Mouse (Mus musculus) gastrocnemius, adult 2 months (tissue): ENCODE measurements at regions not wholly inside any gene's neighbourhood (a gene's known extent, or its start where the extent isn't known, plus 50 kb on each side); places are given as distances from the start of the nearest gene placed in this dataset.

Experiments used
- DNase-seq: peaks from one replicate; pipeline ENCODE4 v3.0.0; 2022
- H3K27ac ChIP-seq: fragments of 200-600 bp; 2 replicates; pipeline ENCODE4 v1.8.1; 2022; ENCODE audit warnings: mild to moderate bottlenecking
- H3K4me3 ChIP-seq: fragments of 200-600 bp; 2 replicates; pipeline ENCODE4 v1.8.1; 2022; ENCODE audit warnings: mild to moderate bottlenecking, moderate library complexity
- CTCF ChIP-seq: fragments of 200-600 bp; IDR thresholded peaks from 2 replicates; pipeline ENCODE4 v1.8.1; 2022; ENCODE audit warnings: antibody characterized with exemption, mild to moderate bottlenecking, moderate library complexity
- intact Hi-C: fragments of 180-260 bp; cut with DNase I; formaldehyde crosslinking; loops from one replicate; pipeline ENCODE4 v1.15.1; 2025

DNA sequence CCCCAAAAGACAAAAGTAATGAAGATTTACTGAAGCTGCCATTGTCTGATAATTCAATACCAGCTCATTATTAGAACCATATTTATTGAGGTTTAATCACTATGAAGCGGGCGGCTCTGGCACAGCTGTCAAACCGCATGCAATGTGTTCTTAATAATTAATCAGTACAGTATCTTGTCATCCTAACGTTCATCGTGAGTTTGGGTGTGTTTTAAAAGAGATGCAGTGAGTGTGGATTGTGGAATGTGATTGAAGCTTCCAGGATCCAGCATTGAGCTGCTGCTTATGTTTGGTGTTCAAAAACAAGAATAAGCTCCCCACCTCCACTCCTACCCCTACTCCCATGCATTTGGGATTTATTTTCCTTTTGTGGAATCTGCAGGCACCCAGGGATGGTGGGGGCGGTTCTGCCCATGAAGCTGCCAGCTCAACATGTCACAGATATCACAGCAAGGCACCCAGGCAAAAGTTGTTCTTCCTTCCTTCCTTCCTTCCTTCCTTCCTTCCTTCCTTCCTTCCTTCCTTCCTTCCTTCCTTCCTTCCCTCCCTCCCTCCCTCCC lies 224.6 kb downstream of the Ttc32 start:
- intact Hi-C loops, result no loop called here
- no peak for DNase-seq
- TF ChIP-seq CTCF, result no peak
- Histone ChIP-seq H3K4me3 (no peak overlapping the region), H3K27ac (no peak overlapping the region)

DNA sequence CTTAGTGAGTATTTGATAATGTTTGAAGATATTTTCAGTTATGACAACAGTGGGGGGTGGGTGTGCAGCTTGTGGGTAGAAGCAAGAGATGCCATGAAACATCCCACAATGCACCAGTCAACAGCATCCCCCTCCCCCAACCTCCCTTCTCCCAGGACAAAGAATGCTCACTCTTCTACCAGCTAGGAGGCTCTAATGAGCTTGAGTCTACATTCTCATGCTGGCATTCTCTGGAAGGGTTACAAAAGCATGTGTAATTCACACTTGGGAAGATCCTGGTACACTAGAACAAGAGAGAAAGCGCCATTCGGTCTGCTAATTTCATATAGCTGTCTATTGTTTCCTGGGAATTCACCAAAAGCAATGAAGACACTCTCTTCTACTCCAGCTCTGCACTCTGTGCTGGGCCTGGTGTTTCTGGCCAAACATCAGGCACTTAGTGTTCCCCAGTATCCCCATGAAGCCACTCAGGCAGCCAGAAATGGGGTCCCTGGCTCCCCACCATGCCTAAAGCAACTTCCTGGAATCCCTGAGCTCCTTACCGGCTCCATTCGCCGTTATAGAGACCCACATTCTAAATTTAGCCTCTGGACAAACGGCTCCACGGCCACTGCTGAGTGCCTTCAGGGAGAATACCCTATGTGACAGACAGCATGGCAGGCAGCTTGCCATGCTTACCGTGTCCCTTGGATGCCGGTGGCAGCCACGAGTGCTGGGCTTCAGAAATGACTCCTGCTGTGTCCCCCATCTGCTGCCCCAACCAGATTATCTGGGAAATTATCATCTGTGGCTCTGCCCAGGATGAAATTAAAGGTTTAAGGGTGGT lies 226.1 kb downstream of the Ttc32 start:
- no peak overlapping the region for H3K4me3 ChIP-seq
- intact Hi-C loops, result no loop called here
- no peak for TF ChIP-seq CTCF
- DNase-seq, result no peak
- H3K27ac ChIP-seq, result no peak overlapping the region

DNA sequence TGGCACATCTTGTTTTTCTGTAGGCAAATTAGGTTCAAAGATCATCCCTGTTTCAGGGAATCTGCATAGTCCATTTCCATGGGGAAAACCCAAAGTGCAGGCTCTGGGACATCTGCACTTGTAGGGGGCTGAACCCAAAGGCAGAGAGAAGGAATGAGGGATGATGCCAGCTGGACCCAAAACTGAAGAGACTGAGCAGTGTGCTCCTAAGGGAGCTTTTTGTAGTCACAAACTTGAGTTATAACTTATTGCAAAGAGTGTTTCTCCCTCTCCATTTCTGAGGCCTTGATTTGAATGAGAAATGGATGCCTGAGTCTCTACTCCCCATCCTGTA lies 226.7 kb downstream of the Ttc32 start:
- Histone ChIP-seq H3K4me3 (no peak overlapping the region), H3K27ac (no peak overlapping the region)
- TF ChIP-seq CTCF, result no peak
- intact Hi-C loops, result no loop called here
- no peak for DNase-seq

DNA sequence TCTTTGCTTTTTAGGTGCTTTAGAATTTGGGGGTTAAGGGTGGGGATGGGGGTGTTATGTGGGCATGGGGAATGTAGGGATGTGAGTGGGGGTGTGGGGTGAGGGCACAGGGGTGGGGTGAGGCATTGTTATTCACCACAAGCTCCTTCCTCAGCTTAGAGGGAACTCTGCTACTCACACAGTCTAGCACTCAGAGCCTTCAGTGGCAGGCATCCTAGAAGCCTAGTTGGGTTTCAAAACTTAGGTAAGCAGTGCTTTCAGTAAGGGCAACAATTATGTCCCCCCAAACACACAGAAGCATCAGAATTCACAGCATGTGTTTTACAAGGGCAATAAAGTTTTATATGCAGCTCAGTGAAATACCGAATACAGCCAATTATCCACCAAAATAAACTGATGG lies 228.4 kb downstream of the Ttc32 start:
- intact Hi-C loops, result no loop called here
- no peak overlapping the region for H3K27ac ChIP-seq
- no peak for TF ChIP-seq CTCF
- DNase-seq, result no peak
- H3K4me3 ChIP-seq, result no peak overlapping the region

DNA sequence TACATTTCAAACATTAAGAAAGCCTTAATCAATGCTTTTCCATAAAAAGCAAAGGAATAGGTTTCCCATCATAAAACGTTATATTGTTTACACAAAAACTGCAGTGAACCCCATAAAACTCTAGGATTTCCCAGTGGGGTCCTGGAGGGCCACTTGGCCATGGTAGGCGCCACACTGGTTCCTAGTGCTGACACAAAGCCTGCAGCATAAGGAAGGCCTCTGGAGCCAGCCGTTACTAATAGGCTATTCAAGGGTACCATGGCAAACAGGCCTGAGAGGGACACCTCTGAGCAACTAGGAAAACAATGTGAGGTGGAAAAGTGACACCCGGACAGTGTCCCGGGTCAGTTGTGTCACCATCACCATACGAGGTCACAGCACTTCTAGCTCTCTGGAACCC lies 231.9 kb downstream of the Ttc32 start:
- Histone ChIP-seq H3K27ac (no peak overlapping the region), H3K4me3 (no peak overlapping the region)
- no peak for TF ChIP-seq CTCF
- intact Hi-C loops, result no loop called here
- no peak for DNase-seq

DNA sequence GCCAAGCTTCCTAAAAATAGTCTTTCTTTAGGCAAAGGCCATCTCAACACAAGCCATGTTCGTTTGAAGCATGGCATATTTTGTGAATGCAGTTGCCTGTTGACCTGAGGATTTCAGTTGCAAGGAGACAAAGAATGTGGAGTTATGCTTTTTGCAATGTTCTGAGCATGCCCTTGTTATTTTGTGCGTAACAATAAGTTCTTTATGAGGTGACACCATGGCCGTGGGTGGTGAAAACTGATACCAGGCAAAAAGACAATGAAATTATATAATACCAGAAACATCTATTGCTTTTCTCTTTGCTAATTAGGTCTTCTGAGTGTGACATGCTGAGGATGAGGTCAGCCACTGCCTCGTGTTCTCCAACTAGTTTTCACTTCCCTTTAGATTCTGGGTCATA lies 236.4 kb downstream of the Ttc32 start:
- DNase-seq, result no peak
- H3K27ac ChIP-seq, result no peak overlapping the region
- no peak for TF ChIP-seq CTCF
- intact Hi-C loops, result no loop called here
- no peak overlapping the region for H3K4me3 ChIP-seq

DNA sequence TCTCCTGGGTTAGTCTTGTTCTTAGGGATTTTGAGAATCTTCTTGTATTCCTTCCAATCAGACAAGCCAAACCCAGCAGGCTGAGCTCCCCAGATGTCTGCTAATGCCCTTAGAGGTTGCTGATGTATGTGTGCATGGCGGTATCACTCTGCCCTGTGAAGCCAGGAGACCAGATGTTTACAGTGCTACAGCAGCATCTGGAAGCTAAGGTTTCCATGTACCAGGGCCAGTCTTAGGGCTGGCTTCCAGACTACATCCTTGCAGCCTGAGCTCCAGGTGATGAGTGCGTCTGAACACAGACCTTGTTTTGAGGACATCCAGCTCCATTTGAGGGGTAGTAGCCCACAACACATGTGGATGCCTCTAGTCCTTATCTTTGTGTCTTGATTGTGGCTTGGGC lies 241.7 kb downstream of the Ttc32 start:
- DNase-seq, result no peak
- intact Hi-C loops, result no loop called here
- Histone ChIP-seq H3K4me3 (no peak overlapping the region), H3K27ac (no peak overlapping the region)
- TF ChIP-seq CTCF, result no peak

DNA sequence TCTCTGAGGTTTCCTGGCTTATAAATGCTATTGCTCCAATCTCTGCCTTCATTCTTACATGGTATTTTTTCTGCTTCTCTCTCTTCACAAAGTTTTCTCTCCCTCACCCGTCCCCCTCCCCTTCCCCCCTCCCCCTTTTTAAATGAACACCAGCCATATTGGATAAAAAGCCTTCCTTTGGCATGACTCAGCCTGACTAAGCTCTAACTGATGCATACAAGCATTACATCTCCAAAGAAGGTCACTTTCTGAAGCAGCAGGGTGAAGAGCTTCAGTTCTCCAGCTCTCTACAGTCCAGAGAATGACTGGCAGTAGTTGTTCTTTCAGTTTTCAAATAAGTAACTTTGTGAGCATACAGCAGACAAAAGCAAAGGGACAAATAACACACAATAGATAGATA lies 244.4 kb downstream of the Ttc32 start:
- intact Hi-C loops, result no loop called here
- DNase-seq, result no peak
- no peak overlapping the region for H3K4me3 ChIP-seq
- TF ChIP-seq CTCF, result no peak
- H3K27ac ChIP-seq, result no peak overlapping the region

DNA sequence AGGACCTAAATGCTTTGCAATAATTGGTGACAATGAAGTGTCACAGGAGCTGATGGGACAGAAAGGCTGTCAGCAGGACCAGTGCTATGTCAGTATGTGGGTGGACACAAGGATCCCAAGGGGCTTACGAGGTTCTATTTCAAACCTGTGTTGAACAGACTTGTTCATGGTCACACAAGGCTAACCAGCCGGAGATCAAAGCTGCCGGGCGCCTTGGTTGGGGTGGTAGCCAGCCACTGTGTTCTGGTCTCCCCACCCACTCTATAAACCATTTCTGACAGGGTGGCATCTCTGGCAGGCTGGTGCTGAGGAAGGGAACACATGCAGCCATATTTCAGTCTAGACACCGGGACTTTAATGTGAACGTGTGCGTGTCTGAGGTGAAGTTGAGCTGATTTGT lies 245.9 kb downstream of the Ttc32 start:
- no peak for TF ChIP-seq CTCF
- no peak for DNase-seq
- Histone ChIP-seq H3K27ac (no peak overlapping the region), H3K4me3 (no peak overlapping the region)
- intact Hi-C loops, result no loop called here

DNA sequence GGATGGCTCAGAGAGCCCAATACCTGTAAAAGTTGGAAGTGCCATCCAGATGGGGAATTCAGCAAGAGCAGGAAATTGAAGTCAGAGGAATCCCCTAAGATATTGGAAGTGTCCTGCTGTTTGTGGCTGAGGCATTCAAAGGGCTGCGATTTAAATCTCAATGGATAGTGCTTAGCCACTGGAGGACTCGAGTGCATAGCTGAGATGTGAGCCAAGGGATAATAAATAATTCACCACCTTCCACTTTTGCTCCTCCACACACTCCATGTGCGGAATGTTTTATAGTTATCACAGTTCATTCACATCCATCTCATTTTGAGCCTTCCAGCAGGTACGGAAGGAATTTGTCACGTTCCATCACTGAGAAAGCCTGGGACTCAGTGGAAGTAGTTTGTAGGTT lies 248.9 kb downstream of the Ttc32 start:
- no peak overlapping the region for H3K4me3 ChIP-seq
- intact Hi-C loops, result no loop called here
- TF ChIP-seq CTCF, result no peak
- H3K27ac ChIP-seq, result no peak overlapping the region
- DNase-seq, result no peak

DNA sequence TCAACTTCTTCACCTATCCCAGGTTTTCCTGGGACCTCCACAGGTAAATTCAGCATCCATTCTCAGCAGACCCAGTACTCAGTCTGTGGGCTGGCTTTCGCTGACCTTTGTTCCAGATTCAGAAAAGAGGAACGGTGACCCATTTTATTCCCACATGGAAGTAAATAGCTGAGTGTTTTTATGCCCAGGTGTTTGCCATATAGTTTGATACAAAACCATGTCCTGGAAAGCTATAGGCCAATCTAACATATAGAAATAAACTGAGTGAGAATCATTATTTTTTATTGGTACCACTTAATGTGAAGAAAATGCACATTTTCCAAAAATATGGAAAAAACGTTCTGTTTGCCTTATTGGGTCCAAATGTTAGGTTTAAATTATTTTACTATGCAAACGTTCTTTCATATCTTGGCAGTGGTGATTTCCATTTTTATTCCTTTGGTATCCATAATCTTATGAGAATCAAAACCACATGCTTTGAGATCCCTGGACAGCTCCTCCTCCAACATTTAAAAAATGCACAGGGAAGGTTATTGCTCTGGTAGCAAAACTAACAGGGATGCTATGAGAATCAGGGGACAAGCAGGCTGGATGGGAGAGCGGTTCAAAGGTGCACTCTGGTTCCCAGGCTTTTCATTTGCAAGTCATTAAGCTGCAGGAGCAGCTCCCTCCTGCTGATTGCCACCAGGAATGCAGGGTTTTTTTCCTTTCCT lies 250.3 kb downstream of the Ttc32 start:
- H3K4me3 ChIP-seq, result no peak overlapping the region
- DNase-seq, result no peak
- intact Hi-C loops, result no loop called here
- TF ChIP-seq CTCF, result no peak
- H3K27ac ChIP-seq, result no peak overlapping the region

DNA sequence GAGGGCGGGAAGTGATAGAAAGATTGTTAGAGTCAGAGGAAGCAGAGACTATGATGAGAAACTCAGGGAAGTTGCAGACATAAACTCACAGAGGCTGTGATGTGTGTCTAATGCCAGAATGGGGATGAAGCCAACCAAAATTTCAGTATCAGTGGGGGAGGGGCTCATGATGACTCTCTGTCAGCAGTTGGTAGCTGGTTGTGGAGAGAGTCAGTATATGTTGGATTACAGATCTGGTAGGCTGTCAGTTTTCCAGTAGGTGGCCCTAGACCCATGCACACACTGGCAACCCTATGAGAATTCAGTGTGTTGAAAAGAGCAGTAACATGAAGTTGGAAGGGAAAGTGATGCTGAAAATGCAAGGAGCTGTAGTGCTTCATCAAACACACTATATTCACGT lies 257.5 kb downstream of the Ttc32 start:
- no peak for TF ChIP-seq CTCF
- DNase-seq, result no peak
- intact Hi-C loops, result no loop called here
- no peak overlapping the region for H3K27ac ChIP-seq
- H3K4me3 ChIP-seq, result no peak overlapping the region

DNA sequence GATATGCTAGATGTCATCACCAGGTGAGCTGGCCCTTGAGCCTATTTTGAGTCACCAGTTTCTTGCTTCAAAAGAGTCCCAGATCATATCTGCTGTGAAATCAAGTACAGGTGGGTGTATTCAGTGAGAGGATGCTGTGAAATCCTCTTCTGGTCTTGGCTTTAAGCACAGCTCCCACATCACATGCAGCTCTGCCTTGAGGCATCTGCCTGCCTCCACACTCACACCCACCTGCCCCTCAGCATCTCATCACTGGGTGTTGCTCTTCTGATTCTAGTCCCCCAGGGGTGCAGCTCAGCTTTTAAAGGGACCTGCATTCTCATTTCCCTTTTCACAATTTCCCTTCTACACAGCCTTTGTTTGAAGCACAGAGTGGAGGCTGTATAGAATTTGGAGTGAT lies 262.9 kb downstream of the Ttc32 start:
- intact Hi-C loops, result no loop called here
- no peak overlapping the region for H3K4me3 ChIP-seq
- DNase-seq, result no peak
- no peak overlapping the region for H3K27ac ChIP-seq
- TF ChIP-seq CTCF, result no peak

DNA sequence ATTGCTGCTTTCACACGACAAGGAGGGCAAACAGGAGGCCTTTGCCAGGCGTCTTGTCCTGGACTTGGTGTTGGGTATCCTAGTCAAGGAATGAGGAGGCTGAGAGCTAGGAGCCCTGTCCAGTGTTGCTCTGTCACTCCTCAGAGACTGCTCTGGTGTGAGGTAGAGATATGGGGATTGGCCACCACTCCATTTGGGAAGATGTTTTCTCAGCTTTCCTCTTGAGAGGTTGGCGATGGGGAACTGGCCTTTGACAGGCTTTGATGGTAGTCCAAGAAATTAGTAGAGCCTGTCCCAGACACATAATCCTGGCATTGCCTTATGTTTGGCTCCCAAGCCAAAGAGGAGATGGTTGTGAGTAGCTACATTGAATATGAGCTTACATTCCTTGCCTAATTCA lies 265.4 kb downstream of the Ttc32 start:
- no peak overlapping the region for H3K4me3 ChIP-seq
- DNase-seq, result no peak
- H3K27ac ChIP-seq, result no peak overlapping the region
- TF ChIP-seq CTCF, result no peak
- intact Hi-C loops, result no loop called here
